Mouse (Mus musculus) forebrain, embryonic 11.5 days (tissue): Measurements from ENCODE around the gene Ttc36. TPM values are rescaled to one million over a fixed set of nuclear protein-coding genes. Genes with fewer than 3 reads are reported as not detected.

ENCODE experiments used
- ATAC-seq: fragments of 200-750 bp; cut with Nextera tagmentation; replicated peaks from 2 replicates; pipeline ENCODE4 v1.8.0; 2017; ENCODE audit warnings: moderate TSS enrichment; ENCODE audit not compliant: low FRiP score
- DNase-seq: peaks from one replicate; pipeline ENCODE4 v3.0.0-alpha.2; 2017; ENCODE audit warnings: low spot score
- H3K27ac ChIP-seq: fragments of 300-500 bp; sonication (generic); 2 replicates; pipeline ENCODE4 v1.5.1; 2014; ENCODE audit warnings: low read depth, low read length
- H3K27me3 ChIP-seq: fragments of 300-500 bp; sonication (generic); 2 replicates; pipeline ENCODE4 v1.6.1; 2014; ENCODE audit warnings: mild to moderate bottlenecking, low read length, mixed read lengths; ENCODE audit not compliant: control insufficient read depth, insufficient read depth
- H3K36me3 ChIP-seq: fragments of 300-500 bp; sonication (generic); 2 replicates; pipeline ENCODE4 v1.6.1; 2014; ENCODE audit warnings: mild to moderate bottlenecking, low read length, moderate library complexity, mixed read lengths; ENCODE audit not compliant: control insufficient read depth, insufficient read depth
- H3K4me1 ChIP-seq: fragments of 300-500 bp; sonication (generic); replicated peaks from 2 replicates; pipeline ENCODE4 v1.6.1; 2014; ENCODE audit warnings: low read length, mixed read lengths; ENCODE audit not compliant: control insufficient read depth, insufficient read depth
- H3K4me2 ChIP-seq: fragments of 300-500 bp; sonication (generic); 2 replicates; pipeline ENCODE4 v1.6.1; 2014; ENCODE audit warnings: low read depth, mild to moderate bottlenecking, low read length, moderate library complexity, mixed read lengths; ENCODE audit not compliant: severe bottlenecking
- H3K4me3 ChIP-seq: fragments of 300-500 bp; sonication (generic); 2 replicates; pipeline ENCODE4 v1.5.1; 2014; ENCODE audit warnings: low read depth, low read length
- H3K9ac ChIP-seq: fragments of 300-500 bp; sonication (generic); 2 replicates; pipeline ENCODE4 v1.6.1; 2014; ENCODE audit warnings: low read length
- H3K9me3 ChIP-seq: fragments of 300-500 bp; sonication (generic); 2 replicates; pipeline ENCODE4 v1.6.1; 2016; ENCODE audit warnings: low read length, mixed read lengths; ENCODE audit not compliant: control insufficient read depth
- WGBS: fragments of 180-500 bp; shearing (Covaris S2); extraction: QIAGEN DNeasy Blood & Tissue Kit; methylation state at CpG from one replicate; pipeline ENCODE4 v1.1.7; 2014; 5-methylcytosine and 5-hydroxymethylcytosine counted together
- polyA plus RNA-seq: library from polyadenylated mRNA; unstranded; fragments of >200 nt; fragmentation: Nextera tagmentation; extraction: Ambion mirVana; gene quantifications from 2 replicates; pipeline ENCODE4 v1.2.1, GENCODE M21; 2014

Gene Ttc36
- polyA plus RNA-seq, 1 experiment from 2014 or later = not detected

GRCm38 (mm10) chr9:44819920-44820827, 17.3 kb upstream of the Ttc36 start:
- 92% methylated on average over 15 of the region's 15 CpGs for WGBS
- H3K4me3 ChIP-seq = no peak overlapping the region
- no peaks in the 10 kb centered on the region for H3K4me1 ChIP-seq
- H3K9ac ChIP-seq = no peak overlapping the region
- H3K36me3 ChIP-seq = peaks cover 54% of the 10 kb centered on the region
- H3K4me2 ChIP-seq = no peak overlapping the region
- no peaks in the 10 kb centered on the region for H3K9me3 ChIP-seq
- ATAC-seq (no peak), DNase-seq (no peak)
- no peak overlapping the region for H3K27ac ChIP-seq
- H3K27me3 ChIP-seq = no peaks in the 10 kb centered on the region

- Histone ChIP-seq H3K27me3 (no peaks in the 10 kb centered on the region), H3K27ac (no peak overlapping the region), H3K9ac (no peak overlapping the region), H3K9me3 (no peaks in the 10 kb centered on the region), H3K4me1 (no peaks in the 10 kb centered on the region), H3K4me3 (no peak overlapping the region), H3K36me3 (peaks cover 49% of the 10 kb centered on the region), H3K4me2 (no peak overlapping the region)
- ATAC-seq (no peak), DNase-seq (no peak)
- WGBS = 87% methylated on average over 5 of the region's 5 CpGs
Measured at GRCm38 (mm10) chr9:44817522-44817921, 14.7 kb upstream of the Ttc36 start.

- 95% methylated on average over 8 of the region's 8 CpGs for WGBS
- Histone ChIP-seq H3K27me3 (no peaks in the 10 kb centered on the region), H3K27ac (no peak overlapping the region), H3K9me3 (no peaks in the 10 kb centered on the region), H3K4me3 (no peak overlapping the region), H3K4me1 (no peaks in the 10 kb centered on the region), H3K4me2 (no peak overlapping the region), H3K36me3 (peaks cover 34% of the 10 kb centered on the region), H3K9ac (no peak overlapping the region)
- ATAC-seq (no peak), DNase-seq (no peak)
Measured at GRCm38 (mm10) chr9:44814179-44814578, 11.3 kb upstream of the Ttc36 start.

- 90% methylated on average over 10 of the region's 10 CpGs for WGBS
- DNase-seq = no peak
- no peak overlapping the region for H3K27ac ChIP-seq
Measured at GRCm38 (mm10) chr9:44810316-44810715, 7.4 kb upstream of the Ttc36 start.

GRCm38 (mm10) chr9:44807778-44808177, 4.9 kb upstream of the Ttc36 start:
- H3K36me3 ChIP-seq = peaks cover 12% of the 10 kb centered on the region
- no peaks in the 10 kb centered on the region for H3K4me1 ChIP-seq
- no peak overlapping the region for H3K27ac ChIP-seq
- H3K9me3 ChIP-seq = no peaks in the 10 kb centered on the region
- H3K9ac ChIP-seq = no peak overlapping the region
- no peaks in the 10 kb centered on the region for H3K27me3 ChIP-seq
- H3K4me2 ChIP-seq = no peak overlapping the region
- no peak for ATAC-seq
- WGBS = 96% methylated on average over 10 of the region's 10 CpGs
- DNase-seq = no peak
- H3K4me3 ChIP-seq = no peak overlapping the region

More at GRCm38 (mm10) chr9:44810316-44810715, 7.4 kb upstream of the Ttc36 start:
- Histone ChIP-seq H3K9ac (no peak overlapping the region), H3K4me1 (no peaks in the 10 kb centered on the region), H3K36me3 (peaks cover 21% of the 10 kb centered on the region), H3K4me3 (no peak overlapping the region), H3K9me3 (no peaks in the 10 kb centered on the region), H3K4me2 (no peak overlapping the region), H3K27me3 (no peaks in the 10 kb centered on the region)
- ATAC-seq = no peak

- ATAC-seq = no peak
- H3K4me3 ChIP-seq = no peak overlapping the region
- H3K9ac ChIP-seq = no peak overlapping the region
- H3K27me3 ChIP-seq = no peaks in the 10 kb centered on the region
- 77% methylated on average over 5 of the region's 5 CpGs for WGBS
- H3K27ac ChIP-seq = no peak overlapping the region
- peaks cover 12% of the 10 kb centered on the region for H3K36me3 ChIP-seq
- DNase-seq = no peak
- no peaks in the 10 kb centered on the region for H3K4me1 ChIP-seq
- H3K9me3 ChIP-seq = no peaks in the 10 kb centered on the region
- H3K4me2 ChIP-seq = no peak overlapping the region
Measured at GRCm38 (mm10) chr9:44807141-44807540, 4.3 kb upstream of the Ttc36 start.

- H3K9ac ChIP-seq = no peak overlapping the region
- no peak overlapping the region for H3K4me3 ChIP-seq
- no peak overlapping the region for H3K4me2 ChIP-seq
- H3K27me3 ChIP-seq = no peaks in the 10 kb centered on the region
- no peak for ATAC-seq
- DNase-seq = no peak
- no peak overlapping the region for H3K27ac ChIP-seq
- 94% methylated on average over 5 of the region's 5 CpGs for WGBS
- no peaks in the 10 kb centered on the region for H3K9me3 ChIP-seq
- H3K4me1 ChIP-seq = no peaks in the 10 kb centered on the region
- H3K36me3 ChIP-seq = peaks cover 12% of the 10 kb centered on the region
Measured at GRCm38 (mm10) chr9:44805536-44805935, 2.7 kb upstream of the Ttc36 start.

- no peak overlapping the region for H3K4me3 ChIP-seq
- no peaks in the 10 kb centered on the region for H3K9me3 ChIP-seq
- no peaks in the 10 kb centered on the region for H3K27me3 ChIP-seq
- peaks cover 4% of the 10 kb centered on the region; the same call in 1 of the 2 replicates for H3K4me1 ChIP-seq
- H3K27ac ChIP-seq = no peak overlapping the region
- no peak overlapping the region for H3K4me2 ChIP-seq
- peaks cover 7% of the 10 kb centered on the region for H3K36me3 ChIP-seq
- no peak overlapping the region for H3K9ac ChIP-seq
- ATAC-seq (no peak), DNase-seq (no peak)
- 89% methylated on average over 10 of the region's 10 CpGs for WGBS
Measured at GRCm38 (mm10) chr9:44804678-44805077, 1.8 kb upstream of the Ttc36 start.

- DNase-seq = no peak
- Histone ChIP-seq H3K9ac (no peak overlapping the region), H3K4me1 (peaks cover 6% of the 10 kb centered on the region; the same call in 1 of the 2 replicates), H3K27ac (no peak overlapping the region), H3K36me3 (no peaks in the 10 kb centered on the region; the same call in 1 of the 2 replicates), H3K9me3 (no peaks in the 10 kb centered on the region), H3K27me3 (peaks cover 8% of the 10 kb centered on the region; the same call in 1 of the 2 replicates), H3K4me2 (no peak overlapping the region), H3K4me3 (no peak overlapping the region)
- no peak for ATAC-seq
- 83% methylated on average over 6 of the region's 6 CpGs for WGBS
Measured at GRCm38 (mm10) chr9:44801669-44802068, 1.2 kb downstream of the Ttc36 start.
